Mouse (Mus musculus): ENCODE measurements around the gene Polh. TPM values are rescaled to one million over a fixed set of nuclear protein-coding genes. Genes with fewer than 3 reads are reported as not detected.

Gene Polh
- polyA plus RNA-seq (2017; shearing (Covaris generic)) = 7.9 TPM

GRCm38 (mm10) chr17:46202421-46203071 lies at the start of gene Polh, which contains the start of gene Xpo5:
Gene Polh (minus strand): TSS chr17:46202645.
Gene Xpo5 (plus strand): TSS chr17:46202782.

DNA sequence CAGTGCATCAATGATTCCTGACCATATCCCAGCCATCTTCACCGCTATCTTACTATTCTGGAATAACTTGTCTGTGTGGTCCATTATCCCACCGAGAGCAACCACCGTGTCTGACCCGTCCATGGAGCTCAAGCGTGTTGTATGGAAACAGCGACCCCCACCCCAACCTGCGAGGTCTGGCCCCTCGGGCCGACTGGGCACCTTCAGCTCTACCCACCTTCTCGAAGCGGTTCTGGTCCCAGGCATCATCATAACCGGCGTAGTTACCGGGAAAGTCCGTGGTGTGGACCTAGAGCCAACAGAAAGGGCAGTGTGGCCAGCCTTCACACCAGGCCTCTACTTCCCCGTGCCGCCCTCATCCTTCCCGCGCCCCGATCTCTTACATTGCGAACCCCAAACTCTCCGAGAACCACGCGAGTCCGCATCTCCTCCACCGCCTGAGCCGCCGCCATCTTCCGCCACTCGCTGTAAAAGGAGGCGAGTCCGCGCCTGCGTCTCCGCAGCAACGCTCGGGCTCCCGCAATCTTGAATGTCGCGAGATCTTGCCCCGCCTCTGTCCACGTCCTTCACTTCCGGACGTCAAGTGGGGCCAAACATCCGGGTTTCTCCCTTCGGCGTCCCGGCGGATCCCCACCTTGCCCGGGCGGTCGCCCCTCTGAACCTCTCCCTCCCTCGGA lies 45.2 kb upstream of the Polh start, which contains the start of the genes Polr1c and Yipf3:
Gene Polr1c (minus strand): TSS at position 543 of the 677 bp plus-strand sequence.
Gene Yipf3 (plus strand): TSS at position 569 of the 677 bp plus-strand sequence.

GRCm38 (mm10) chr17:46160686-46161085 lies 41.8 kb downstream of the Polh start, which contains the start of gene Gtpbp2:
Gene Gtpbp2 (plus strand): TSS chr17:46161032.

DNA sequence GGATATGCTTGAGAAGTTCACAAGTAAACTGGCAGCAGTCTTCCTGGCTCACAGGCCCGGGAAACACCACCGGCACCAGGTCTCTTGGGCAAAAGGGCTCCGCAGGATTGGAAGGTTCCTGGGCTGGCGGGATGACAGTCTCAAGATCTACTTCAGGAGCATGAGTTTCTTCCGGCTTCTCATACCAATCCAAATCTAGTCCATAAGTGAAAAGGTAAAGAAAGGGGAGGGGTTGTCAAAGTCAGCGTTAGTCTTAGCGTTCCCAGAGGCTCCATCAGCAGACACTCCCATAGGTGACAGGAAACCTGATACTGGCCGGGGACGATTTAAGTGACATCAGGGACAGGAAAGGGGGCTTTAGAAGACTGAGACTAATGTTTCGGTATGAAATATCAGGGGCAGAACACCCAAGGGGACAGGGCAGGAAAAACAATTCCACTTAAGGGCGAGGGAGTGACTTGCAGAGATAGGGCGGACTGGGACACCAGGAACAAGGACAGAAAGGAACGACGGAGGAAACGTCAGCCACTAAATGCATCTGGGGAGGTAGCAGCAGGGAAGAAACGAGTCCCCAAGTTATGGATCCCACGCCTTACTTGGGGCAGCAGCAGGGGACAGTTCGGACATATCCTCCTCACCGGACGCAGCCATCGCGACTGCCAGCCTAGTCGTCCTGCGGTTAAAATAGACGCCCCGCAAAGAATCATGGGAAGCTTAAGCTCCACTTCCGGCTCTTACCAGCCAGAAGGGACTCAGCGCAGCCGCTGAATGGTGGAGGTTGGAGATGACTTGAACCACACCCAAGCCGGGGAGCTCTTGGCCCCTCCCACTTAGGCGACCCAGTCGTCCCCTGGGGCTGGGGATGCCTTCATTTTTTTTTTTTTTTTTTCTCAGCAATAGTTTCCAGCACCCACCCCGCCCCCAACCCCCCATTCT lies 49.3 kb downstream of the Polh start, which contains the start of gene Mad2l1bp:
Gene Mad2l1bp (minus strand): TSS at position 707 of the 936 bp plus-strand sequence.

GRCm38 (mm10) chr17:46143578-46144423 lies 58.6 kb downstream of the Polh start, which contains the start of gene Rsph9:
Gene Rsph9 (minus strand): TSS chr17:46144216.

Other genes with a start within 250 kb of the Polh start
- gene Vegfa, start 170.3 kb downstream of the Polh start, polyA plus RNA-seq (2017; shearing (Covaris generic)) = 0.16 TPM
- 100 TPM for gene Mrps18a, start 91.7 kb downstream of the Polh start, polyA plus RNA-seq (2017; shearing (Covaris generic))
- 1.9 TPM for gene Rsph9, start 58.4 kb downstream of the Polh start, polyA plus RNA-seq (2017; shearing (Covaris generic))
- 62.9 TPM for gene Mad2l1bp, start 49.1 kb downstream of the Polh start, polyA plus RNA-seq (2017; shearing (Covaris generic))
- 93.2 TPM for gene Gtpbp2, start 41.6 kb downstream of the Polh start, polyA plus RNA-seq (2017; shearing (Covaris generic))
- 52.0 TPM for gene Xpo5, start 137 bp upstream of the Polh start, polyA plus RNA-seq (2017; shearing (Covaris generic))
- gene Polr1c, start 45.4 kb upstream of the Polh start, polyA plus RNA-seq (2017; shearing (Covaris generic)) = 72.9 TPM
- 188 TPM for gene Yipf3, start 45.4 kb upstream of the Polh start, polyA plus RNA-seq (2017; shearing (Covaris generic))
- 0.13 TPM for gene Lrrc73, start 50.9 kb upstream of the Polh start, polyA plus RNA-seq (2017; shearing (Covaris generic))
- 29.3 TPM for gene Tjap1, start 80.4 kb upstream of the Polh start, polyA plus RNA-seq (2017; shearing (Covaris generic))
- gene Dlk2, start 94.8 kb upstream of the Polh start, polyA plus RNA-seq (2017; shearing (Covaris generic)) = not detected
- gene Abcc10, start 125.7 kb upstream of the Polh start, polyA plus RNA-seq (2017; shearing (Covaris generic)) = 8.0 TPM
- gene Zfp318, start 181.1 kb upstream of the Polh start, polyA plus RNA-seq (2017; shearing (Covaris generic)) = 1.1 TPM
- not detected for gene Crip3, start 226.3 kb upstream of the Polh start, polyA plus RNA-seq (2017; shearing (Covaris generic))
- gene Slc22a7, start 235.8 kb upstream of the Polh start, polyA plus RNA-seq (2017; shearing (Covaris generic)) = not detected

Data from activated CD4-positive, CD25-positive, alpha-beta regulatory T cell, adult 9 weeks (primary cell).